Mouse (Mus musculus) olfactory bulb, adult 2 months (tissue): ENCODE data around the gene Dmtf1.

Source experiments
- CTCF ChIP-seq: fragments of 200-500 bp; IDR thresholded peaks from 2 replicates; pipeline ENCODE4 v1.5.1; 2012; ENCODE audit warnings: low read depth, mild to moderate bottlenecking, low read length, moderate library complexity; ENCODE audit not compliant: insufficient read depth
- POLR2A ChIP-seq: fragments of 200-500 bp; IDR thresholded peaks from 2 replicates; pipeline ENCODE4 v1.6.1; 2012; ENCODE audit warnings: mild to moderate bottlenecking, low read depth, low read length, moderate library complexity; ENCODE audit not compliant: insufficient read depth

DNA sequence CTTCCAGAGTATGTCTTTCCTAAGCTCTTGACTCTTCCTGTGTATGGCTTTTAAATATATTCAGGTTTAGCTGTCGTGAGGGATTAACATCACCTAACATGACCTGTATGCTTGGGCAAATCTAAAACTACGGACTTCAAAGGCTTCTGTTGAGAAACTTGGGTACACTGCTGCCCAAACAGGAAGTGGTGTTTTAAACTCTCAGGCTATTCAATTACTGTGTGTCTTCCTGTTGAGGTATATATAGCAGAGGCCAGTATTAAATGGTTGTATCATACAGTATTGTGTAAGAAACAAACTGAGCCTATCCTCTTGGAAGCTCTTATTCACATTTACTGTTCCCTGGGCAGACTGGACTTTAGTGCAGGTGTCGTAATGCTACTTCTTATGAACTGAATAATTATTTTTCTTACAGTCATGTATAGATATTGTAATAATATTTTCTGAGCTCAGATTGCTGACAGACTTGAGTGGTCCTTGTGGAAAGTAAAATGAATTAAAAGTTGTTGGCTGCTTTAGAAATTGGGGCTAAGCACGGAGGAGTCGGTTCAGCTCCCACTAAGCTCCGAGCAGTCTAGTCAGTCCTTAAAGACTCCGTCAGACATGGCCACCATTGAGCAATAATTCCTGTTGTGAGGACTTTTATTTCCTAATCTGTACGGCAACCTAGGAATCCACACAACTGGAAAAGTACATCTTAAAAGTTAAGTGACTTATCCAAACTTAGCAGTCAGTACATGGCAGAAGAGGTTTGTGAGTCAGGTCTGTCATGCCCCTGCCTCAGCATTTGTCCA is 54.1 kb downstream of the Dmtf1 start:
- TF ChIP-seq POLR2A (no peak), CTCF (no peak)
